Mouse (Mus musculus): ENCODE measurements around the gene Khdrbs1. TPM values are rescaled to one million over a fixed set of nuclear protein-coding genes. Genes with fewer than 3 reads are reported as not detected.
A peak's percentile ranks its signal among the peaks of the same experiment; 100 is the strongest.
"Not testable (repeated sequence)": the region's sequence is repeated elsewhere in the genome, so short reads cannot be mapped to it uniquely, and the experiment has no call there.

Khdrbs1 gene
- total RNA-seq, 2 experiments from 2014 or later = 64.3 to 83.7 TPM

DNA sequence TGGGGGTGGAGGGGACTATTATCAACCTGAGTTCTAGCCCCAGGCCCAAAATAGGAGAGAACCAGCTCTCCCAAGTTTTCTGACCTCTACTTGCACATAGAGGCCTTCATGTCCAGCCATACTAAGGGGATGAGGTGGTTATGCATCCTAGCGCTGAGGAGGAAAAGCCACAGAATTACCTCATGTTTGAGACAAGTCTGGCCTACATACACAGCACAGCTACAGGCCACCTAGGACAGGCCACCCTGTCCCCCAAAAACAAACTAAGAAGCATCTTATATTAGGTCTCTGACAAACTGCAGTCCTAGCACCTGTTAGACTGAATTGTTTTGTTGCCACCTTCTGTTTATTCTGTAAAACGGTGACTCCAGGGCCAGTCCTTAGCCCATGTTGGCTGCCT lies 1.4 kb upstream of the Khdrbs1 start:
- DNase-seq = no peak

DNA sequence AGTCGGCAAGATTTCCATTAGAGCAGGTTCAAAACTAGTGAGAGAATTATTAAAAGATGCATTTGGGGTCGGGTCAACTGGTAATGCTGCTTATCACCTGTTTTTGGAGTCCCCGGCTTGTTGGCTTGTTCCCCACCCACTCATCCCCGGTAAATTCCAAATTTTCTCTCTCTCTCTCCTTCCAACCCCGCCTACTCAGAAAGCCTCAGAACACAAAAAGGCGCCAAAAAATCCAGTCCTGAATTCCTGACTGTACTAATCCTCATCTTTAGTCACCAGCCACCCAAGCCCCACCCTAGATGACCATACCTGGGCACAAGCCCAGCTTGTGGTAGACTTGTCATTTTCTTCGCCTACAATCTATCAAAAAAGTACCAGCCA lies 897 bp upstream of the Khdrbs1 start:
- DNase-seq = peak; percentile 19

DNA sequence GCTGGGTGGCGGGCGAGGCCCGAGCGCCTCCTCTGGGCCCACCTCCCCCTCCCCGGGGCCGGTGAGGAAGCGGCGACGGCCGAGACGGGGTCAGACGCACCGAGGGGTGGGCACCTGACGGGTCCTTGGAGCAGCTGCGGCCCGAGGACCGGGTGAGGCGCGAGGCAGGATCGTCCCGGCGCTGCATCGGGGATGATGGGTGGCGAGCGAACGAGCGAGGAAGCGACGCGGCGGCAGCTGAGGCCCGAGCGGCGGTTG lies 200 bp downstream of the Khdrbs1 start:
- no peak for DNase-seq

DNA sequence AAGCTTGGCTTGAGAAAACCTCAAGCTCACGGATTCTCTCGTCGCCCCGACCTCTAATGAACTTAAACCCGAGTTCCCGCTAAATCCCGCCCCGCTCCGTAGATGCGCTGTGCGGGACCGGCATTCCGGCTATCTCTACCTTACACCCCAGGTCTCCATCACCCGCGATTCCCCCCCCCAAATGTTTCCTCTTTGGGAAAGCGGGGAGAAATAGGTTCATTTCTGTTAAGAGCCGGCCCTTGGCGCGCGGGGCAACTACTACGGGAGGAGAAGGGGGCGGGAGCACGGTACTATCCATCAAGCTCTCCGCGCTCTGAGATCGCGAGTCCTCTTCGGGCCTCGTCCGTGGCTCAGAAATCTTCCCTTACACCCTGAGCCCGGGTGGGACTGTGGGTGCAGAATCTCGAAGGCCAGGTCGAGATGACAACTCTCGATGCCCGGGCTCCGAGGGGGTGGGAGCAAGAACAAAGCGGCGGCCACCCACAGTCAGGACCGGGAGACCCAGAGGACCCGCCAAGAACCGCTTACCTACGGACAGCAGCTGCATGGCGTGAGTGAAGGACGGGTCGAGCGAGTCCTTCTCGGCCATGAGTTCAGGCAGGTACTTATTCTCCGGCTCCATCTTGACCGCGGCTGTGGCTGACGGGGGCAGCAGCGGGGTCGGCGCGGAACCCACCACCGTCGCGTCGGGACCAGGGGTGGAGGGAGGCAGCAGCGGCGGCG lies 691 bp downstream of the Khdrbs1 start:
- DNase-seq = peak; percentile 65

DNA sequence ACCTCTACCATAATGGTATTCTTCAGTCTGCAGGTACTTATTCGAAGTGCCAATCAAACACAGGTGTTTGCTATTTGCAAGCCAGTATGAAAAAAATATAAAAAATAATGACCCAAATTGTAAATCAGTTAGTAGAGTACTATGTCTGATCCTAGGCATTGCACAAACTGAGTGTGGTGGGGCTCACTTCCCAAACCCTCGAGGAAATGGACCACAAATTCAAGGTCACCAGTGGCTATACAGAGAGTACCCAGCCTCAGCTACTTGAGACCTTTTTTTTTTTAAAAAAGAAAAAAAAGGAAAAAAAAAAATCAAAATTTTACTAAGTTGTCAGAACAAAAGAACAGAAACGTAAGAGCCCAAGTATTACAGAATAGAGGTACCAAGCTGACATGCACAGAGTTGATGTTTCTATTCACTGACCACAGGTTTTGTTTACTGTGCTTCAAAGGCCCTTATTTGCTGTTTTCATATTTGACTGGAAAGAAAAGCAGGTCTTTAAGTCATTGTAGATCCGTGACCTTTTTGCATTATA lies 2.9 kb downstream of the Khdrbs1 start:
- no peak for DNase-seq

DNA sequence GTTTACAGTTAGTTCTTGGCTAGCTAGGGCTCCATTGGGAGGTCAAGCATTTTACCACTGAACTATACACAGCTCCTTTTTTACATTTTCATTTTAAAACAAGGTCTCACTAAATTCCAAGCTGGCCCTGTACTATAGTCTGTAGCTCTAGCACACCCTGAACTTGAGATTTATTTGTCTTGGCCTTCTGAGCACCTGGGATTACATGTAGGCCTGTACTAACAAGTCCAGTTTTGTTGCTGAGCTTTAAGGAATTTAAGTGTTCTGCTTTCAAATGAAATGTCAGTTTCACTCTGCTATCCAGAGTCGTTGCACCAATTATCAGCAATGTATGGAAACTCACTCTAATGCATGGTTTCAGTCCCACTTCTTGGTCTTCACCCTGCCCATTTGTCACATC lies 5.9 kb downstream of the Khdrbs1 start:
- no peak for DNase-seq

DNA sequence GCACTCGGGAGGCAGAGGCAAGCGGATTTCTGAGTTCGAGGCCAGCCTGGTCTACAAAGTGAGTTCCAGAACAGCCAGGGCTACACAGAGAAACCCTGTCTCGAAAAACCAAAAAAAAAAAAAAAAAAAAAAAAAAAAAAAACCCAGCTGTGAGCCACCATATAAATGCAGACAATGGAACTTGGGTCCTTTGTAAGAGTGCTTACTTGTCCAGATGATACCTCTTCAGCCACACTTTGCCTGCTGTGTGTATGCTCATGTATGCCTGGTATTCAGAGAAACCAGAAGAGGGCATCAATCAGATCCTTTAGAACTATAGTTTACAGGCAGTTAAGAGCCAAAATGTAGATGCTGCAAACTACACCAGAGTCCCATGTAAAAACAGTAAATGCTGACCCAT lies 6.6 kb downstream of the Khdrbs1 start:
- DNase-seq = not testable (repeated sequence)

DNA sequence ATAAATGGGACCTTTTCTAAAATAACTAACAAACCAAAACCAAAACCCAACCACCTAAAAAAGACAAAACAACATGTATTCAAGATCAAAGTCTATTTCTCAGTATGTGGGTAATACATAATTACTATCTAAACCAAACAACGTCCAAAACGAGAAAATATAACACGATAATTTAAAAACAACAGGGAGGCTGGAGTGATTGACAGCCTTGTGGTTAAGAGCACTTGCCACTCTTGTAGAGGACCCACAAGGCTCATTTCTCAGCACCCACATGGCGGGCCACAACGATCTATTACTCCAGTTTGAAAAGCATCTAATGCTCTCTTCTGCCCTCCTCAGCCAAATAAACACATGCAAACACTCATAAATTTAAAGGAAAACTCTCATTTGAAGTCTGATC lies 10.7 kb downstream of the Khdrbs1 start:
- no peak for DNase-seq

DNA sequence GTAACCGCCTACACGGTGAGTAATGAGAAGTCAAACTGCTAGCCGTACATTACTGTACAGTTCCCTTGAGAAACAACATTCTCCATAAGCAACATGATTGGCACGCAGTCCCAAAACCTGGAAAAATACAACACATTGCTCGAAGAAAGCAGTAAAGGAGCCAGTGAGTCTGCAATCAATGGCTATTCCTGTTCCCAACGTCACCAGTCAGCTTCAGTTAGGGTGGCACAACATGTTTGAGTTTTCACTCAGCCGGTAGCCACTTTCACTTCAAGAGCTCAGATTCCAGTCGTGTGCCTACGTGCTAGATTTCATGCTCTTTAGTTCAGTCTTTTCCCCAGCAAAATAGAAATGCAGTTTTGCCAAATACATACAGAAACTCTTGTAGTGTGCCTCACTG lies 25.8 kb downstream of the Khdrbs1 start:
- DNase-seq = no peak

DNA sequence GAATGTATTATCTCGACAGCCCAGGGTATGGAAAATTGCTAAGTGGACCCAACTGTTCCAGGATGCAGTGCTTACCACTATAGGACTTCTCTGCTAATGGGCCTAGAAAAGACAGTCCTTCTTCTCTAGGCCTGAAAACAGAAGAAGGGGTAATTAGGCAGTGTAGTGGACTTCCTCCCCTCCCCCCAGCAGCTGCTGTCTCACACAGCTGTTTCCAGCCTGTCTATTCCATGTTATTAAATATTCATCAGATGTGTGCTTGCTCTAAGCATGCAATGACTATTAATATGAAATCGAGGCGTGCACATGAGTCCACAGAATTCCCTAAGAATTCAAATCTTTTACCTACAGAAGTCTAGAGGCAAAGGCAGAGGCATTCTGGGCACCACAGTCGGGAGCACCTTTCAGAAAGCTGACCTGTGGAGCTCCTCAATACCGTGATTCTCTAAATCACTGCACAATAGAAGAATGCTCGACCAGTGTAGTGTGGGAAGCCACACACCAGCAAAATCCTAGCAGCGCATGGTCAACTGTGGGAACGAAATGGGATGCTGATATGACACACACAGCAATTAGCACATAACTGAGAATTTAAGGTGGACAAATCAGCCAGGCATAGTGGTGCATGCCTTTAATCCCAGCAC lies 32.5 kb downstream of the Khdrbs1 start:
- no peak for DNase-seq

DNA sequence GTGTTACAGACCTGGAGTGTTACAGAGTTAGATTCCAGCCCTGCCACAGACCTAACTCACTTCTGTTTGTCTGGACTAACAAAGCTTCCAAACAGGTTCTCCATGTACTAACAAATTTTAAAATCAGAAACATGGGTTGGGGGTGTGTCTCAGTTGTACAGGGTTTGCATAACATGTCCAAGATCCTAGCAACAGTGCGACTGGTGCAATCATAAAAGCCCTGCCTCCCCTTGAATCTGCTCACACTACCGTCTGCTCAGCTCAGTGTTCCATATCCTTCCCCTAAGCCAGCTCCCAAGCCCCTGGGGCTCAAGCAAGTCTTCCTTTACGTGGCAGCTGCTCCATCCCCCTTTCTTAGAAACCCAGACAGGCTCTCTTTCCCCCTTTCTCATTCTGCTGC lies 35.4 kb downstream of the Khdrbs1 start:
- DNase-seq = no peak

DNA sequence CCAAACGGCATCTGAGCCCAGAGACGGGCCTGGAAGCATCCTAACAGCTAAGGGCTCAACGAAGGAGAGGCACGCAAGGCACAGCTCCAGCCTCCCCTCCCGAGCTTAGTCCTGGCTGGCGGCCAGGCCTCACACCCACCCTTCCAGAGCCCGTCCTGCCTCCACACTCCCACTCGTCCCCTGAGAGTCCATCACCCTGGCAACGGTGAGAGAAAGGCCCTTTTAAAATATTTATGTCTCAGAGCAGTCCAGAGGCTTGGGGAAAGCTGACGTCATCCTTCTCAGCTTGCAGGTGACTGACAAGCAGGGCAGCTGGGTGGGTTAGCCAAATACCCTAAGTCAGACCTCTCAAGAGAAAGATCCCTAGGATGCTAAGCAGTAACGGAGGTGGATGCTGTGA lies 39.6 kb downstream of the Khdrbs1 start:
- peak; percentile 59 for DNase-seq

DNA sequence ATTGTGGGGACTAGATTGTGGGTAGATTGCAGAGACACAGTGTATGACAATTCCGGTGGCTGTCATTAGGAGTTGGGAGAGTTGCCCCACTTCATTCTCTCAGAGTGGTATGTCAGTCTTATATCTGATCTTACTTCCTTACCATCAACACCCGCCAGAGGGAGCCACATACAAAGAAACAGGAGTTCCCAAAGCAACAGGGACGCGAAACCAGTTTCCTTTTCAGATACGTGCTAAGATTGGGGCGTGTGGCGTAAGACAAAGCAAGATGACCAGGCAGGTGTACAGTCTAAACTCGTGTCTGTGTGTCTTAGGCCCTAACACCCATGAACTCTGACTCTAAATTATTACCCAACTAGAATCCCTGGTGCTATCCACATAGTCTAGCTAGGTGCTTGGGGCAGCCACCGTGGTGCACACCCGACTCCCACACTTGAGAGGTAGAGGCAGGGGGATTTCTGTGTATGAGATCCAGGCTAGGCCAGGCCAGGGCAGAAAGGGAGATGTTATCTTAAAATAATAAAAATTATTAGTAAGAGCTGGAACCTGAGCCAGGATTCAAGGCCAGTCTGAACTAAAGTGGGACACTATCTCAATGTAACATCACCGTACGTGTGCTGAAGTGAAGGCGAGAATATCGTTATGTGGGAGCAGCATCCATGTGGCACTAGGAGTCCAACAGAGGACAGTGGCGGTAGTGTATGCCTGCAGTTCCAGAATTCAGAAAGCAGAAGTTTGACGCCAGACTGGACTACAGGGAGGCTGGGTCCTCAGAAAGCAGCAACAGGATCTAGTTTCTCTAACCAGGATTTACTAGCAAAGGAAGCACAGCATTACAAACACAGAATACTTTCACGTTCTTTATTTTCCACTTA lies 40.4 kb downstream of the Khdrbs1 start:
- peak; percentile 91 for DNase-seq

DNA sequence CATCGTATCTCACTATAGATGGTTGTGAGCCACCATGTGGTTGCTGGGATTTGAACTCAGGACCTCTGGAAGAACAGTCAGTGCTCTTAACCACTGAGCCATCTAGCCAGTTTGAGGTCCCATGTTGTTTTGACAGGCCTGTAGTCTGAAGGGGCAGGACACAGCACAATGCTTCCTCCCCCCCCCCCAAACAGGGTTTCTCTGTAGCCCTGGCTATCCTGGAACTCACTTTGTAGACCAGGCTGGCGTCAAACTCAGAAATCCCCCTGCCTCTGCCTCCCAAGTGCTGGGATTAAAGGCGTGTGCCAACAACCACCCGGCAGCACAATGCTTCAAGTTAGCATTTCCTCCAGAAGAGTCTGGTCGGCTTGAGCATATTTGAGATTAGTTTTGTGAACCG lies 41.4 kb downstream of the Khdrbs1 start:
- not testable (repeated sequence) for DNase-seq

DNA sequence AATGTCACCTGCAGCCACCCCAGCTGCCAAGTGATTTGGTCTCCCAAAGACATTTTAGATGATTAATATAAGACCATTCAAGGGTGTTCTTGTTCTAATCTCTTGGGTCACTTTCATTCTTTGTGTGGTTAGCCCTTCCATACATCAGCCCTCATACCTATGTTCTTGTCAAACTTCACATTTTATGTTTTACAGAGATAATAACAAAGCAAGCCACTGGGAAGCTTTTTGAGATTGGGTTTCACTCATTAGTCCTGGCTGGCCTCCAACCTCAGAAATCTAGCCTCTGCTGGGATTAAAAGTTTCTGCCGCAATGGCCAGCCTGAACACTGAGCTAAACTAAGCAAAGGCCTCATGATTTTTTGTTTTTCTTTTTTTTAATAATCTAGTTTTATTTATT lies 41.9 kb downstream of the Khdrbs1 start:
- no peak for DNase-seq

DNA sequence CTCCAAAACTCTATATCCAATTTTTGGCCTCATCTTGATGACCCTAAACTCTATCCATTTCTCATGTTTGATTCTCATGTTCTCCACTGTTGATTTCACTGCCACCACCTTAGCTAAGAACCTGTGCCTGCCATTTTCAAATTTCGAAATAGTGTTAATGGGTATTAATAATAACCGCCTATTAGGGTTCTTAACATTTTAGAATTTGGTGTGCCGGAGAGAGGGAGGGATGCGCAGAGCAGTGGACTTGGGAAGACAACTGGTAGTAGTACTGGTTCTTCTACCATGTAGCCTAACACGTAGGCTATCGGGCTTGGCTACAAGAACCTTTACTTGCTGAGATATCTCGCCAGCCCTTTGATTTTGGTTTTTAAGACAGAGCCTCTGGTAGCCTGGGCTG lies 44.9 kb downstream of the Khdrbs1 start:
- DNase-seq = no peak

DNA sequence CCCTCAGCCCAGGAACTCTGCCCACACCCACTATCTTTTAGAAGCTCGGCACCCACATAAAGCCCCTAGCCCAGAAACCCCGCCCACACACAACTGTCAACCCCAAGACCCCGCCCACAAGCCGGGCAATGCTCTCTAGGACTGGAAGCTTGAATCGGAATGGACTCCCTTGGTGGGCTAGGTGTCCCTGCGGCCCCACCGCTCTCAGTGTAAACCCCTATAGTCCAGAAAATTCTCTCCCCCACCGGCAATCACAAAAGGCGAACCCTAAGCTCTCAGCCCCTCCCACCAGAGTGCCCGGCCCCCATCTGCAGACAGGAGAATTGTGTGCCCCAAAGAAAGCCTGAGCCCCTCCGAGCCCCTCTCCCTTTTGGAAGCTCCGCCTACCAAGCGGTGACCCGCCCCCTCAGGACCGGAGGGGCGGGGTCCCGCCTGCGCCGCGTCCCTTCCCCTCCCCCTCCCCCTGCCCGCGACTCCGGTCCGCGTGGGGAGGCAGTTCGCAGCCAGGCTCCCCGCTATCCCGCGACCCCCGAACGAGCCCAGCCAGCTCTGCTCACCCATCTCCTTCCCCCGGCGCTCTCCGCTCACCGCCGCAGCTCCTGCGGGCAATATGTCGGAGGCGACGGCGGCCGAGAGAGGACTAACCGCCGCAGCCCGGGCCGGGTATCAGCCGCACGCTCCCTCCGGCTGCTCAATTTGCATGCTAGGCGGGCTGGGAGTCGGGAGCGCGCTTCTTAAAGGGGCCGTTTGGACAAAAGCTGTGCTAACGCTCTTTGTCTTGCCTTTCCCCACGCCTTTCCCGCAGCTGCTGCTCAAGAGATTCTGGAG lies 45.7 kb downstream of the Khdrbs1 start, which contains the start of gene Tmem39b:
TSS of gene Tmem39b (minus strand) at position 681 of the 828 bp plus-strand sequence.
- peak; percentile 94 for DNase-seq

DNA sequence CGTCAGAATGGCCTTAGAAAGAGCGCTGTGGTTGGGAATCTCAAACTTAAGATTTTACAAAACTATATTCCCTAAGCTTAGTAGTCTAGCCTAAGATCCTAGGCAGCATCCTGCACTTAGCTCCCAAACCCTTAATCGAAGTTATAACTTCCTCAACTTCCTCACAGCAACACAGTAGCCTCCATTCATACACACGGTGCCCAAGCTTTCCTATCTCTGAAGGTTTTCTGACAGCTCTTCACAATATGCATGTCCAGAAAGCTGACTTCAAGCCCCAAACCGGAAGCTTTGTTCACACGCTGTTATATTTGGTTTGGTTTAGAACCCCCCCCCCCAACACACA lies 46.3 kb downstream of the Khdrbs1 start:
- DNase-seq = no peak

DNA sequence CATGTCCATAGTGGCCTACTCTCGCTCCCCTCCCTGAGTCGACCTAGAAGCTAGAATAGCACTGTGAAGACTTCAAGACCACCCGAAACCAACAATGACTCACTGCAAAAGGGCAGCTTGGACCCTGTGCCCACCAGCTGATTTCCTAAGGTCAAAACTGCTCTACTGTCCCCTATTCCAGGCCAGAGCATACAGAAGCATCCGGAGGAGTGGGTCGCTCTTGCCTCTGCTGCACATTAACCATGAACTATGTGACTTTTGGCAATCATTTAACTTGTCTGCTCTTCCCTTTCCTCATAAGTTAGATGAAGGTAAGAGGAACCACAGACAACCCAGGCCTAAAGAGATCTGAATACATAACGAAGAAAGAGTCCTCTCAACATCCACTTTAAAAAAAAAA lies 57.6 kb downstream of the Khdrbs1 start:
- no peak for DNase-seq

DNA sequence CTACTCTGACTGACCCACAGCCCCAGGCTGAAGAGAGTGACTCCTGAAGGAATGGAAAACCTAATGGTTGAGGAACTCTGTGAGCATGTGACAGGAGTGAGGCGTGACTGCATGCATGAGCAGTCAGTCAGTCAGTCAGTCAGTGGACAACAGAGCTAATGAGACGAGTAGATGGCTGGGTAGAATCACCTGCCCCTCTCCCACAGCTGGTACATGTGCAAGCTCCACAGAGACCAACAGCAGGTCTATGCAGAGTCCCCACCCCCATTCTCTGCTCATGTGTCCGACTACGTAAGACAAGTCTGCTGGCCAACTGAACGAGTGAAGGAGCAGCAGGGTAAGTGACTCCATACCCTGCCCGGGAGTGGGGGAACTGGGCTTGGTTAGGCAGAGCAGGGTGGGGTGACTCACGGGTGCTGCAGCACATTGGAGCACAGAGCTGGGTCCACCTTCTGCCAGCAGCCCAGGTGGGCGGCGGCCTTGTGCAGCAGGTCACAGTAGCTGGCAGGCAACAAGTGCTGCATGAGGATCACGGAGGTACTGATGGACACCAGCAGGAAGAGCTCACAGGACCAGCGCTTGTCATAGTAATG lies 58.1 kb downstream of the Khdrbs1 start:
- no peak for DNase-seq

DNA sequence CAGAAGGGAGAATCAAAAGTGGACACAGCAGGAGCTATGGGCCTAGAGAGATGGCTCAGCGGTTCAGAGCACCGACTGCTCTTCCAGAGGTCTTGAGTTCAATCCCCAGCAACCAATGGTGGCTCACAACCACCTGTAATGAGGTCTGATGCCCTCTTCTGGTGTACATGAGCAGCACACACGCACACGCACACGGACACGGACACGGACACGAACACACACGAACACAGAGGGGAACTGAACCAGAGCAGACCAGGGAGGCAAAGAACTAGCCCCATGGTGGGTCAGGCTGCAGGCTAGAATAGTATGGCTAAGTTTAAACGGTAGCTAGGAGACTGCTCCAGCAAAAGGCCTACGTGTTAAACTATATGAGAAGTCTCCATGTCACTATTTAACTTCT lies 60.3 kb downstream of the Khdrbs1 start:
- DNase-seq = no peak

DNA sequence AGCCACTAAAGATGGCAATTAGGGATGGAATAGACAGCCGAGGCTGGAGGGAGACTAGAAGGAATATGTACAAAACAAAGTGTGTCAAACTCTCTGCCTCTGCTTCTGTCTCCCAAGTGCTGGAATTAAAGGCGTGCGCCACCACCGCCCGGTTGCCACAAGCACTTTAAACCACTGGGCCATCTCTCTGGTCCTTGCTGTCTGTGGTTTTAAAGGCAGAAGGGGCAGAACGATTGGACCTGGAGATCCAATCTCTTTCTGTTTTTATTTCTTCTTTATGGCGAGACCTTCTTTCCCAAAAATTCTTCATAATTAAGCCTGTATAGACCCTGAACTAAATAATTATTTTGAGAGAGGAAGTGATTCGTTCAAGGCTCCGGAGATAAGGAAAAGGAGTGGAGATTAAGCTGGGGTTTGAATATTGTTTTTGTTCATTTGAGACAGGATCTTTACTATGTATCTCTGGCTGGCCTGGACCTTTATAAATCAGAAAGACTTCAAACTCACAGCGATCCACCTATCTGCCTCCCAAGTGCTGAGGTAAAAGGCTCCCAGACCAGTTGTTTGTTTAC lies 69.1 kb downstream of the Khdrbs1 start:
- DNase-seq = no peak

Measured in adrenal gland, postnatal 10 days (tissue).